Mouse (Mus musculus) hindbrain, embryonic 15.5 days (tissue): Measurements from ENCODE around the gene Syne1. TPM values are rescaled to one million over a fixed set of nuclear protein-coding genes. Genes with fewer than 3 reads are reported as not detected.

ENCODE experiments used
- ATAC-seq: fragments of 200-750 bp; cut with Nextera tagmentation; 2 replicates; pipeline ENCODE4 v1.8.0; 2017; ENCODE audit warnings: low read depth, moderate number of reproducible peaks, moderate TSS enrichment; ENCODE audit not compliant: low FRiP score
- H3K27ac ChIP-seq: fragments of 300-500 bp; sonication (generic); replicated peaks from 2 replicates; pipeline ENCODE4 v1.5.1; 2015; ENCODE audit warnings: mild to moderate bottlenecking, inconsistent platforms
- H3K27me3 ChIP-seq: fragments of 300-500 bp; sonication (generic); 2 replicates; pipeline ENCODE4 v1.6.1; 2015; ENCODE audit warnings: control low read depth, inconsistent platforms
- H3K36me3 ChIP-seq: fragments of 300-500 bp; sonication (generic); 2 replicates; pipeline ENCODE4 v1.6.1; 2015; ENCODE audit warnings: control low read depth, inconsistent platforms
- H3K4me1 ChIP-seq: fragments of 300-500 bp; sonication (generic); replicated peaks from 2 replicates; pipeline ENCODE4 v1.6.1; 2015; ENCODE audit warnings: control low read depth, inconsistent platforms
- H3K4me2 ChIP-seq: fragments of 300-500 bp; sonication (generic); 2 replicates; pipeline ENCODE4 v1.6.1; 2015; ENCODE audit warnings: moderate library complexity, mild to moderate bottlenecking, inconsistent platforms
- H3K4me3 ChIP-seq: fragments of 300-500 bp; sonication (generic); 2 replicates; pipeline ENCODE4 v1.5.1; 2015; ENCODE audit warnings: mild to moderate bottlenecking, inconsistent platforms
- H3K9ac ChIP-seq: fragments of 300-500 bp; sonication (generic); 2 replicates; pipeline ENCODE4 v1.6.1; 2015; ENCODE audit warnings: inconsistent platforms
- H3K9me3 ChIP-seq: fragments of 300-500 bp; sonication (generic); 2 replicates; pipeline ENCODE4 v1.6.1; 2016; ENCODE audit warnings: control low read depth, inconsistent platforms
- WGBS: fragments of 180-500 bp; shearing (Covaris S2); methylation state at CpG from one replicate; pipeline ENCODE4 v1.1.7; 2015; 5-methylcytosine and 5-hydroxymethylcytosine counted together
- polyA plus RNA-seq: library from polyadenylated mRNA; unstranded; fragments of >200 nt; fragmentation: Nextera tagmentation; extraction: Ambion mirVana; gene quantifications from 2 replicates; pipeline ENCODE4 v1.2.1, GENCODE M21; 2015

Gene Syne1
- polyA plus RNA-seq, 1 experiment from 2014 or later, result 15.2 TPM

GRCm38 (mm10) chr10:5192861-5193490, 358.3 kb downstream of the Syne1 start:
- ATAC-seq, result no peak
- Histone ChIP-seq H3K36me3 (no peaks in the 10 kb centered on the region), H3K9me3 (no peaks in the 10 kb centered on the region), H3K9ac (no peak overlapping the region), H3K4me3 (no peak overlapping the region), H3K4me1 (peaks cover 16% of the 10 kb centered on the region), H3K27me3 (no peaks in the 10 kb centered on the region), H3K4me2 (no peak overlapping the region), H3K27ac (no peak overlapping the region)
- 83% methylated on average over 9 of the region's 9 CpGs for WGBS

DNA sequence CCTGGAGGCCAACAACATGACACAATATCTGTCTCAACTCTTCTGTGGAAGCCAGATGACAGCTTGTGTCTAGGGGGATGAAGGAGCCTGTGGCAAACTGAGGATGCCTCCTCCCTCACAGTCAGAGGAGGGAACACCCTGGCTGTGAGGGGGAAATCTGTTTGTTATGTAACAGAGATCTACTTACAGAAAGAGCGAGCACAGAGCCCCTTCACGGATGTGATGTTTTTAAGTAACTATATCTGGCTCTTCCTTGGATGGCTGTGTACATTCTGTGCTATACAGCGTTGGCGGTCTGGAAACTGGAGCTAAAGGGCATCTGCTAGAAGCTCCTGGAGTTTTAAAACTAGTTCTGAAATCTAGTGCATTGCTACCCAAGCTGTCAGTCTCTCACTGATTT, 360.5 kb downstream of the Syne1 start:
- Histone ChIP-seq H3K4me1 (peaks cover 16% of the 10 kb centered on the region), H3K9ac (no peak overlapping the region), H3K36me3 (no peaks in the 10 kb centered on the region), H3K27me3 (no peaks in the 10 kb centered on the region), H3K4me3 (no peak overlapping the region), H3K27ac (no peak overlapping the region), H3K4me2 (no peak overlapping the region), H3K9me3 (no peaks in the 10 kb centered on the region)
- 83% methylated on average over 4 of the region's 4 CpGs for WGBS
- ATAC-seq, result no peak

DNA sequence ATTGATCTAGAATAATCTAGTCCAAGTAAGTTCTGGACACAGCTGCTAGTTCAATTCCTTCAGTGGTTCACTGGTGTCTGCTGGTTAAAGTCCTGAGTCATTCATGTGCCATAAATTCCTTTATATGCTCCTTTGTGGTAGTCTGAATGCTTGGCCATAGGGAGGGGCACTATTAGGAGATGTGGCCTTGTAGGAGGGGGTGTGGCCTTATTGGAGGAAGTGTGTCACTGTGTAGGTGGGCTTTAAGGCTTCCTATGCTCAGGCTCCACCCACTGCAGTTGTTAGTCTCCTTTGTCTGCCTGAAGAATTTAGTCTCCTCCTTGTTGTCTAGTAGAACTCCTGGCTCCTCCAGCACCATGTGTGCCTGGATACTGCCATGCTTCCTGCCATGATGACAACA, 362.4 kb downstream of the Syne1 start:
- no peak for ATAC-seq
- Histone ChIP-seq H3K36me3 (peaks cover 18% of the 10 kb centered on the region), H3K4me3 (no peak overlapping the region), H3K27me3 (no peaks in the 10 kb centered on the region), H3K27ac (no peak overlapping the region), H3K4me2 (no peak overlapping the region), H3K9ac (no peak overlapping the region), H3K4me1 (peaks cover 8% of the 10 kb centered on the region), H3K9me3 (no peaks in the 10 kb centered on the region)

DNA sequence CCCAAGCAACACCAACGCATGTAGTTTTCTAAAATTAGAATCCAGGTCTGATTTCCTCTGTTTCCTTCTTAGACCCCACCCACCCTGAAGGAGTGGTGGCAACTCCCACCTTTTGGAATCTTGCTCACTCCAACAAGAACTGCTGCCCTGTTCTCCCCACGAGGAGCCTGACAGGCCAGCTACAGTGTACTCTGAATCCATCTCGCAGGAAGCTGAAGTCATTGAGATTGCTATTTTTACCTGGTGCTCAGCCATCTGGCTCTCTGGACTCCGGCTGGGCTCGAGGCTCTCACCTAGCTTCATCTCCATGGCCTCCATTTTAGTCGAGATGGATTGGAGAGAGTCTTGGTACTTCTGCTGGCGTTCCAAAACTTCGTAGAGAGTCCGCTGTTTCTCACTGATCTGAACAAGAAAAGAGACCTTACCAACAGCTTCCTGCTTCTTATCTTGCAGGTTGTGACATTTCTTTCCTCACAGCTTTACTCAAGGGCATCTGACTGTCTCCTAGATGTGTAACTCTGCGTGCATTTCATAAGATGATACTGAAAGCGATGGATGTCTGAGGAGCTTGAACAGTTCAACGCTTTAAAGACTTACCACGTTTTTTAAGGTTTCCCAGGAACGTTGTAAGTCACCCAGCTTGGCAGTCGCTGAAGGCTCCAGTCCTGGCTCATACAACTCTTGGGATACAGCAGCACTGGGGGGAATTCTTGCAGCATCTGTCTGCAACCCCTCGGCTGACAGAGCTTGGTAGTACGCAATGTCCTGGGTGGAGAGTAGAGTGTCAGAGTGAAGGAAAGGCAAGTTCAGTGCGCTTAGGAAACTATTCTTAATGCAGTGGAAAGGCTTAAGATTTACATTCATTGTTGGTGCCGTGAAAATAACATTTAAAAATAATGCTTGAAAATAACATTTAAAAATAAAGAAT, 365.9 kb downstream of the Syne1 start:
- H3K27me3 ChIP-seq, result no peaks in the 10 kb centered on the region
- ATAC-seq, result no peak
- no peak overlapping the region for H3K9ac ChIP-seq
- H3K4me2 ChIP-seq, result no peak overlapping the region
- H3K36me3 ChIP-seq, result peaks cover 33% of the 10 kb centered on the region
- no peak overlapping the region for H3K4me3 ChIP-seq
- no peaks in the 10 kb centered on the region for H3K9me3 ChIP-seq
- H3K4me1 ChIP-seq, result no peaks in the 10 kb centered on the region
- WGBS, result 88% methylated on average over 19 of the region's 19 CpGs
- no peak overlapping the region for H3K27ac ChIP-seq

- H3K27me3 ChIP-seq, result no peaks in the 10 kb centered on the region
- WGBS, result 86% methylated on average over 4 of the region's 4 CpGs
- H3K4me2 ChIP-seq, result no peak overlapping the region
- ATAC-seq, result 0 out of 2 replicates have a peak, but pooled peaks have one; percentile 8
- peaks cover 39% of the 10 kb centered on the region for H3K36me3 ChIP-seq
- H3K27ac ChIP-seq, result no peak overlapping the region
- no peak overlapping the region for H3K9ac ChIP-seq
- no peaks in the 10 kb centered on the region for H3K4me1 ChIP-seq
- H3K4me3 ChIP-seq, result no peak overlapping the region
- no peaks in the 10 kb centered on the region for H3K9me3 ChIP-seq
Observed at GRCm38 (mm10) chr10:5181771-5182176, 369.5 kb downstream of the Syne1 start.

- WGBS, result 86% methylated on average over 3 of the region's 3 CpGs
Observed at GRCm38 (mm10) chr10:5179891-5180290, 371.4 kb downstream of the Syne1 start.

GRCm38 (mm10) chr10:5177446-5178015, 373.8 kb downstream of the Syne1 start:
- 76% methylated on average over 9 of the region's 9 CpGs for WGBS
- H3K9ac ChIP-seq, result no peak overlapping the region
- no peaks in the 10 kb centered on the region for H3K9me3 ChIP-seq
- H3K27me3 ChIP-seq, result no peaks in the 10 kb centered on the region
- no peaks in the 10 kb centered on the region for H3K4me1 ChIP-seq
- no peak overlapping the region for H3K4me3 ChIP-seq
- no peak for ATAC-seq
- no peak overlapping the region for H3K4me2 ChIP-seq
- peaks cover 19% of the 10 kb centered on the region for H3K36me3 ChIP-seq
- H3K27ac ChIP-seq, result no peak overlapping the region

More at GRCm38 (mm10) chr10:5179891-5180290, 371.4 kb downstream of the Syne1 start:
- no peak overlapping the region for H3K9ac ChIP-seq
- no peak overlapping the region for H3K4me2 ChIP-seq
- H3K27ac ChIP-seq, result no peak overlapping the region
- H3K4me3 ChIP-seq, result no peak overlapping the region
- no peaks in the 10 kb centered on the region for H3K9me3 ChIP-seq
- no peak for ATAC-seq
- H3K4me1 ChIP-seq, result no peaks in the 10 kb centered on the region
- H3K27me3 ChIP-seq, result no peaks in the 10 kb centered on the region
- peaks cover 31% of the 10 kb centered on the region for H3K36me3 ChIP-seq

DNA sequence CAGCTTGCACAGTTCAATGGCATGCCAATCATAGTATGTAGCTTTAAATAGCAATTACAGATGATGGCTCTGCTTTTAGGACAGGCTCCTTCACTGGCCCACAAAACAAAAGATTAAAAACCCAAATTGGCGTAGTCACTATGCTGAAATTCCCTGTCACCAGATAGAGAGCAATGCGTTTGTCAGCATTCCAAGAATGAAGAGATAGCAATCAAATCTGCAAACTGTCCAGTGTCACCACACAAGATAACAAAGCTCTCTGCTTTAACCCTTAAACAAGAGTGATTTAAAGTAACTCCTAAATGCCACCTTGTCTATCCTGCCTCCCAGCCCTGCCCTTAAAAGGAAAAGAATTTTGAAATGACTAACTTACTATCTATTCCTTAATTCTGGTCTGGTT, 374.9 kb downstream of the Syne1 start:
- H3K4me2 ChIP-seq, result no peak overlapping the region
- no peak overlapping the region for H3K27ac ChIP-seq
- no peaks in the 10 kb centered on the region for H3K4me1 ChIP-seq
- H3K36me3 ChIP-seq, result peaks cover 18% of the 10 kb centered on the region
- H3K27me3 ChIP-seq, result no peaks in the 10 kb centered on the region
- no peak overlapping the region for H3K9ac ChIP-seq
- WGBS, result 75% methylated on average over 2 of the region's 2 CpGs
- H3K9me3 ChIP-seq, result no peaks in the 10 kb centered on the region
- no peak overlapping the region for H3K4me3 ChIP-seq
- no peak for ATAC-seq

GRCm38 (mm10) chr10:5170425-5170824, 380.9 kb downstream of the Syne1 start:
- no peaks in the 10 kb centered on the region for H3K9me3 ChIP-seq
- H3K27me3 ChIP-seq, result no peaks in the 10 kb centered on the region
- no peak for ATAC-seq
- H3K4me3 ChIP-seq, result no peak overlapping the region
- H3K27ac ChIP-seq, result no peak overlapping the region
- no peak overlapping the region for H3K9ac ChIP-seq
- peaks cover 36% of the 10 kb centered on the region for H3K36me3 ChIP-seq
- H3K4me2 ChIP-seq, result no peak overlapping the region
- WGBS, result 57% methylated on average over 1 of the region's 1 CpGs
- H3K4me1 ChIP-seq, result no peaks in the 10 kb centered on the region

- Histone ChIP-seq H3K36me3 (peaks cover 32% of the 10 kb centered on the region), H3K9me3 (no peaks in the 10 kb centered on the region), H3K4me1 (no peaks in the 10 kb centered on the region), H3K9ac (no peak overlapping the region), H3K4me2 (no peak overlapping the region), H3K4me3 (no peak overlapping the region), H3K27ac (no peak overlapping the region), H3K27me3 (no peaks in the 10 kb centered on the region)
- no peak for ATAC-seq
- 86% methylated on average over 3 of the region's 3 CpGs for WGBS
Observed at GRCm38 (mm10) chr10:5167481-5167880, 383.8 kb downstream of the Syne1 start.

- WGBS, result 92% methylated on average over 5 of the region's 5 CpGs
- no peak overlapping the region for H3K4me3 ChIP-seq
- H3K4me1 ChIP-seq, result no peaks in the 10 kb centered on the region
- H3K36me3 ChIP-seq, result peaks cover 19% of the 10 kb centered on the region
- H3K27ac ChIP-seq, result no peak overlapping the region
- H3K9me3 ChIP-seq, result no peaks in the 10 kb centered on the region
- no peak overlapping the region for H3K4me2 ChIP-seq
- H3K27me3 ChIP-seq, result no peaks in the 10 kb centered on the region
- H3K9ac ChIP-seq, result no peak overlapping the region
- no peak for ATAC-seq
Observed at GRCm38 (mm10) chr10:5165439-5165838, 385.8 kb downstream of the Syne1 start.

- Histone ChIP-seq H3K4me1 (no peaks in the 10 kb centered on the region), H3K27ac (no peak overlapping the region), H3K4me3 (no peak overlapping the region), H3K9ac (no peak overlapping the region), H3K36me3 (peaks cover 15% of the 10 kb centered on the region), H3K9me3 (no peaks in the 10 kb centered on the region), H3K4me2 (no peak overlapping the region), H3K27me3 (no peaks in the 10 kb centered on the region)
- 80% methylated on average over 6 of the region's 6 CpGs for WGBS
- ATAC-seq, result no peak
Observed at GRCm38 (mm10) chr10:5163770-5164169, 387.5 kb downstream of the Syne1 start.
